Mouse (Mus musculus) forebrain, embryonic 15.5 days (tissue): ENCODE measurements around the gene Hfe2. TPM values are rescaled to one million over a fixed set of nuclear protein-coding genes. Genes with fewer than 3 reads are reported as not detected.
"Not testable (repeated sequence)": the region's sequence is repeated elsewhere in the genome, so short reads cannot be mapped to it uniquely, and the experiment has no call there.

Experiments
- ATAC-seq: fragments of 200-750 bp; cut with Nextera tagmentation; replicated peaks from 2 replicates; pipeline ENCODE4 v1.8.0; 2017; ENCODE audit warnings: mild to moderate bottlenecking, moderate TSS enrichment, moderate library complexity
- H3K27ac ChIP-seq: fragments of 300-500 bp; sonication (generic); replicated peaks from 2 replicates; pipeline ENCODE4 v1.5.1; 2015; ENCODE audit warnings: mild to moderate bottlenecking, inconsistent platforms
- H3K27me3 ChIP-seq: fragments of 300-500 bp; sonication (generic); 2 replicates; pipeline ENCODE4 v1.6.1; 2015; ENCODE audit warnings: inconsistent platforms
- H3K36me3 ChIP-seq: fragments of 300-500 bp; sonication (generic); 2 replicates; pipeline ENCODE4 v1.6.1; 2015; ENCODE audit warnings: mild to moderate bottlenecking, inconsistent platforms
- H3K4me1 ChIP-seq: fragments of 300-500 bp; sonication (generic); 2 replicates; pipeline ENCODE4 v1.6.1; 2015; ENCODE audit warnings: inconsistent platforms
- H3K4me2 ChIP-seq: fragments of 300-500 bp; sonication (generic); replicated peaks from 2 replicates; pipeline ENCODE4 v1.6.1; 2015; ENCODE audit warnings: mild to moderate bottlenecking, inconsistent platforms
- H3K4me3 ChIP-seq: fragments of 300-500 bp; sonication (generic); 2 replicates; pipeline ENCODE4 v1.5.1; 2015; ENCODE audit warnings: mild to moderate bottlenecking, inconsistent platforms
- H3K9ac ChIP-seq: fragments of 300-500 bp; sonication (generic); replicated peaks from 2 replicates; pipeline ENCODE4 v1.6.1; 2015; ENCODE audit warnings: mild to moderate bottlenecking, inconsistent platforms
- H3K9me3 ChIP-seq: fragments of 300-500 bp; sonication (generic); 2 replicates; pipeline ENCODE4 v1.6.1; 2016; ENCODE audit warnings: inconsistent platforms
- WGBS: fragments of 180-500 bp; shearing (Covaris S2); methylation state at CpG from one replicate; pipeline ENCODE4 v1.1.7; 2015; ENCODE audit warnings: mixed read lengths; 5-methylcytosine and 5-hydroxymethylcytosine counted together
- polyA plus RNA-seq: library from polyadenylated mRNA; unstranded; fragments of >200 nt; fragmentation: Nextera tagmentation; extraction: Ambion mirVana; gene quantifications from 2 replicates; pipeline ENCODE4 v1.2.1, GENCODE M21; 2015

Hfe2 gene
- polyA plus RNA-seq, result 0.43 and 0.82 TPM in 2 replicates

DNA sequence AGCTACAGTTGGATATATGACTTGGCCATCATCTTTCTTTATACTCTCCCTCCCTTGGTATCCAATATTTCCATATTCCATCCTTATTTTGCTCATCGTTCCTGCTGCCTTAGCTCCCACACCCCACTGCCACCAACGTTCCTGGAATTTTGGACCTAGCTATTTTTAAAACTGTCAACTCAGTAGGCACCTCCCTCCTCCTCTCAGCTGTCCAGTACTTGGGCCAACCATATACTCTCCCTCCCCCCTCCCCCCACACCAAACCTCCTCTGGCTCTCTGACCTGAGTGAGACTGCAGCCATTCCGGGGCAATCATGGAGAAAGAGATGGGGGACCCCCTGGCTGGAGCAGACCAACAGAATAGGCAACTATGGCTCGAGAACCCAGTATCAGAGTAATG lies at the start of gene Hfe2:
Gene Hfe2, plus strand, starts transcription at position 259 of the 400 bp plus-strand sequence.
- Histone ChIP-seq H3K4me3 (no peak within 1 kb of the TSS), H3K27me3 (peaks cover 20% of the 10 kb centered on the region), H3K36me3 (no peaks in the 10 kb centered on the region), H3K4me1 (peaks cover 7% of the 10 kb centered on the region), H3K9me3 (no peaks in the 10 kb centered on the region), H3K27ac (no peak within 1 kb of the TSS), H3K4me2 (no peak within 1 kb of the TSS), H3K9ac (no peak within 1 kb of the TSS)
- 84% methylated on average over 4 of the region's 4 CpGs for WGBS
- no peak for ATAC-seq

DNA sequence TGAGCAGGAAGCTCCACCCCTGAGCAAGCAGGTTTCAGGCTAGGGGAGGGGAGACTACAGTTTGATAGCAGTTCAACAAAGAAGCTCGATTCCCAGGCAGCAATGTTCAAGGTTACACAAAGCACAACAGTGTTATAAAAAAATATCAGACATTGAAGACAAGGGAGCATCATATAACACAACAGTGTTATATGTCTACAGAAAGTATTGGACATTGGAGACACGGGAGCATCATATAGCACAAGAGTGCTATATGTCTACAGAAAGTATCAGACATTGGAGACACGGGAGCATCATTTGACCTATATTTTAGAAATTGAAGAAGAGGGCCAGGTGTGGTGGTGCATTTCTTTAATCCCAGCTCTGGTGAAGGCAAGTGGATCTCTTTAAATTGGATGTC lies 47.9 kb upstream of the Hfe2 start:
- Histone ChIP-seq H3K27me3 (peaks cover 54% of the 10 kb centered on the region), H3K9ac (no peak overlapping the region), H3K9me3 (no peaks in the 10 kb centered on the region; the same call in 1 of the 2 replicates), H3K36me3 (no peaks in the 10 kb centered on the region), H3K4me1 (peaks cover 8% of the 10 kb centered on the region), H3K4me2 (no peak overlapping the region), H3K4me3 (no peak overlapping the region), H3K27ac (no peak overlapping the region)
- no peak for ATAC-seq
- WGBS, result 46% methylated on average over 3 of the region's 3 CpGs

DNA sequence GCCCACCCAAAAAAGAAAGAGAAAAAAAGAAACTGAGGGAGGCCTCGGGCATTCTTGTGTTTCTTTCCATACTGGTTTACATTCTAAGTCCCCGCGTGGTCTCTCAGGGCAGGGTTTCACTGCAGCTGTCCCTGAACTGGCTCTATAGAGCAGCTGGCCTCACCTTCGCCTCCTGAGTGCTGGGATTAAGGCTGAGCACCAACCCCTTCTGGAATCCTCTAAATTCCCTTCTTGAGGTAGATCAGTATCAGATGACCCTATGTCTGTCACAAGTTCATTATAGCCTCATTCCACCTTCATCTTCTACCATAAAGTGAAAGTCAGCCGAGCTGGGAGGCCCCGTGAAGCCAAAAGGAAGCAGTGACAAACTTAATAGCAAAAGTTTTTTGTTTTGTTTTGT lies 47.4 kb upstream of the Hfe2 start:
- no peak for ATAC-seq

DNA sequence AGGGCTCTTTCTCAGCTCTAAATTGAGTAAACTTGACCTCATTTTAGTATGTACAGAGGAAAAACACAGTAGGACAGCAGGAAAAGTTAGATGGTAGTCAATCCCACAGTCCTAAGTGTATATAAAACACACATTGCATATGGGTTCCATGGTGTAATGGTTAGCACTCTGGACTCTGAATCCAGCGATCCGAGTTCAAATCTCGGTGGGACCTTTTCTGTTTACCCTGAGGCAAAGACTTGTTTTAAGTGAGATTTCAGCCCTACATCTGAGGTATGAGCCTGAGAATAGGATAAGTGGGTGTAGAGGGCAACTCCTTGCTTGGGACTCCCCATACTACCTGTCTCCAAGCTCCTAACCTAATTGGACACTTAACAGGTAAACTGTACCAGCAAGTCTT lies 45.7 kb upstream of the Hfe2 start:
- H3K27ac ChIP-seq, result no peak overlapping the region
- H3K4me2 ChIP-seq, result no peak overlapping the region
- H3K9me3 ChIP-seq, result no peaks in the 10 kb centered on the region
- H3K4me3 ChIP-seq, result no peak overlapping the region
- peaks cover 8% of the 10 kb centered on the region for H3K4me1 ChIP-seq
- no peak for ATAC-seq
- WGBS, result 36% methylated on average over 3 of the region's 3 CpGs
- H3K27me3 ChIP-seq, result peaks cover 34% of the 10 kb centered on the region
- H3K9ac ChIP-seq, result no peak overlapping the region
- no peaks in the 10 kb centered on the region for H3K36me3 ChIP-seq

More for the DNA sequence above, 47.4 kb upstream of the Hfe2 start:
- Histone ChIP-seq H3K9ac (no peak overlapping the region), H3K36me3 (no peaks in the 10 kb centered on the region), H3K4me3 (no peak overlapping the region), H3K9me3 (no peaks in the 10 kb centered on the region; the same call in 1 of the 2 replicates), H3K4me2 (no peak overlapping the region), H3K27ac (no peak overlapping the region), H3K27me3 (peaks cover 50% of the 10 kb centered on the region), H3K4me1 (peaks cover 8% of the 10 kb centered on the region)
- 71% methylated on average over 6 of the region's 6 CpGs for WGBS

DNA sequence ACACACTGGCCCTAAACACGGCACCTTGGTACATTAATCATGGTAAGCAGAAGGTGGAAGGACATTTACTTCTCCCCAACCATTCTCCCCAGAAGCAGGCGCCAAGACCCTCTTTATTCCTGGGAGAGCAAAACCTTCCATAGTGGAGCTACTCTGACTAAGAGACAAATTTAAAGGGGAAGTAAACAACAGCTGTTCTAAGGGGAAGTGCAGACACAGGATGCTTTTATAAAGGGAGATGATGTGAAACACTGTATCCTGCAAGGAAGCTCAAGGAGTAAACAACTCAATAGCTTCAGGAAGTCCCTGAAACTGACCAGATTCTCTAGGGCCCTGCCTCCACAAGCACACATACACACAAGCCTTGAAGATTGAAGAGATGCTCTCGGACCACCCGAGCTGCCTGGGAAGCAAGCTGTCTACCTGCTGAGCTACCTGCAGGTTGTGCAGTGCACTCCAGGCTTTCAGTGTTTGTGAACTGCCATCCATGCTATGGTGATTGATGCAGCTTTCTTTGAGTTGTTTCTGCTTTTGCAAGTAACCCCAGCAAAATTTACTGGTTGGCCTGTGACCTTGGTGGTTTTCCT lies 44.2 kb upstream of the Hfe2 start:
- WGBS, result 88% methylated on average over 4 of the region's 4 CpGs
- Histone ChIP-seq H3K4me2 (no peak overlapping the region), H3K4me1 (no peaks in the 10 kb centered on the region), H3K27me3 (peaks cover 28% of the 10 kb centered on the region), H3K9me3 (no peaks in the 10 kb centered on the region), H3K4me3 (no peak overlapping the region), H3K36me3 (no peaks in the 10 kb centered on the region), H3K27ac (no peak overlapping the region), H3K9ac (no peak overlapping the region)
- ATAC-seq, result no peak

DNA sequence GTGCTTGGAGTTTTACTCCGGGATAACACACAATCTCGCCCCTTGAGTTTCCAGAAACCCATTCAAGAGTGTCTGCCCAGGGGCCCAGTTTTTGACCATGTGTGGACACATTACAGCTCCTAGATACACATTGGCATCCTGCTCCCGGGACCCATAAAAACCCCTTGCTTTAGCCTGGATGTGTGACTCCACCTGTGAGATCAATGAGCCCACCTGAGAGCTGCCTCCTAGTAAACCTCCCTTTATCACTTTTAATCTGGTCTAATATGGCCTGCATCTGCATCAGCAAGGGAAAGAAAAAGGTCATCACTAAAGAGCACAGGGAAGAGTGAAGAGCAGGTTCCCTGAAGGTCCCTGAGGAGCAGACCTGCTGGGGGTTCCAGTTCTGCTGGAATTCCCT lies 43.1 kb upstream of the Hfe2 start:
- Histone ChIP-seq H3K27me3 (peaks cover 20% of the 10 kb centered on the region), H3K4me2 (no peak overlapping the region), H3K9me3 (no peaks in the 10 kb centered on the region), H3K4me3 (no peak overlapping the region), H3K36me3 (no peaks in the 10 kb centered on the region), H3K27ac (no peak overlapping the region), H3K4me1 (no peaks in the 10 kb centered on the region), H3K9ac (no peak overlapping the region)
- no peak for ATAC-seq
- 90% methylated on average over 3 of the region's 3 CpGs for WGBS

DNA sequence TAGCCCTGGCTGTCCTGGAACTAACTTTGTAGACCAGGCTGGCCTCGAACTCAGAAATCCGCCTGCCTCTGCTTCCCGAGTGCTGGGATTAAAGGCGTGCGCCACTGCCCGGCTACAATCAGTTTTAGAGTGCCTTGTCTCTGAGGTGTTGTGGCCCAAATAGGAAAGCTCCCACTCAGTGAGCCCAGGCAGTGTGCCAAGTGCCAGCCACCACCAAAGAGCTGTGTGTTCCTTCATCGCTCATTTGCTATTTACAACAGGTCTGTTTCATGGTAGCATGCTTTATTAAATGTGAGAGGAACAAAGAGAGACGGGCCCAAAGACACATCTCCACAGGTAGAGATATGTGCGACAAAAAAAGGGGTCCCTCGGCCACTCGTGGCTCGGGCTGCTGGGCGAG lies 42.5 kb upstream of the Hfe2 start:
- no peak overlapping the region for H3K4me2 ChIP-seq
- no peak overlapping the region for H3K9ac ChIP-seq
- H3K9me3 ChIP-seq, result no peaks in the 10 kb centered on the region
- H3K36me3 ChIP-seq, result no peaks in the 10 kb centered on the region
- ATAC-seq, result no peak
- peaks cover 3% of the 10 kb centered on the region; the same call in 1 of the 2 replicates for H3K4me1 ChIP-seq
- no peak overlapping the region for H3K4me3 ChIP-seq
- no peak overlapping the region for H3K27ac ChIP-seq
- 86% methylated on average over 13 of the region's 13 CpGs for WGBS
- H3K27me3 ChIP-seq, result peaks cover 14% of the 10 kb centered on the region

DNA sequence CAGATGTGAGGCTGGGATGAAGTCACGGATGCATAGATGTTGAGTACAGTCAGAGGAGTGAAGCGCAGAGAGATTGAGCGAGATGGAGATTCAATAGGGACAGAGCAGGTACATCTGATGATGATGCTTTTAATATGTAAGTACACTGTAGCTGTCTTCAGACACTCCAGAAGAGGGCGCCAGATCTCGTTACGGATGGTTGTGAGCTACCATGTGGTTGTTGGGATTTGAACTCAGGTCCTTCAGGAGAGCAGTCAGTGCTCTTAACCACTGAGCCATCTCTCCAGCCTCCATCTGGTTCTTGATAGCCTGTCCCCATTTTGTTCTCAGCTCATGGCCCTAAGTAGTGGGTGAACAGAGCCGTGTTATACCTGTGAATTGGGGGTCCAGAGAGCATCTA lies 41.9 kb upstream of the Hfe2 start:
- not testable (repeated sequence) for H3K9me3 ChIP-seq, ATAC-seq, H3K9ac ChIP-seq, H3K27me3 ChIP-seq, H3K4me1 ChIP-seq, H3K4me2 ChIP-seq, H3K4me3 ChIP-seq, H3K27ac ChIP-seq, H3K36me3 ChIP-seq
- WGBS, result 60% methylated on average over 7 of the region's 7 CpGs

DNA sequence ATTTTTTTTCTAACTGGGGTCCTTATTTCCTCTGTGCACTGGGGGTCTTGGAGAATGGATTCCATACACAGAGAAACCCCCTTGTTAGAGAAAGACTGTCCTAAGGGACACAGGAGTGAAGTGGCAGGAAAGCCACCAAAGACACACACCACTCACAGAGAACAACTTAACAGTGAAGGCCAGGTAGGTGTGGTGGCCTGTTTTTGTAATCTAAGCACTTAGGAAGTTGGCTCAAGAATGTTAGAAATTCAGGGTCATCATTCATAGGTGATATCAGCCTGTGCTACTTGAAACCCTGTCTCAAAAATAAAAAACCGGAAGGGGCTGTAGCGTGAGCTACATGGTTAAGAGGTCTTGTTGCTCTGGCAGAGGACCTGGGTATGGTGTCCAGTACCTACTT lies 41.0 kb upstream of the Hfe2 start:
- peaks cover 6% of the 10 kb centered on the region; the same call in 1 of the 2 replicates for H3K27me3 ChIP-seq
- H3K4me3 ChIP-seq, result no peak overlapping the region
- no peak for ATAC-seq
- H3K4me2 ChIP-seq, result no peak overlapping the region
- peaks cover 3% of the 10 kb centered on the region; the same call in 1 of the 2 replicates for H3K4me1 ChIP-seq
- no peaks in the 10 kb centered on the region for H3K9me3 ChIP-seq
- H3K27ac ChIP-seq, result no peak overlapping the region
- no peaks in the 10 kb centered on the region for H3K36me3 ChIP-seq
- no peak overlapping the region for H3K9ac ChIP-seq
- 96% methylated on average over 2 of the region's 2 CpGs for WGBS

DNA sequence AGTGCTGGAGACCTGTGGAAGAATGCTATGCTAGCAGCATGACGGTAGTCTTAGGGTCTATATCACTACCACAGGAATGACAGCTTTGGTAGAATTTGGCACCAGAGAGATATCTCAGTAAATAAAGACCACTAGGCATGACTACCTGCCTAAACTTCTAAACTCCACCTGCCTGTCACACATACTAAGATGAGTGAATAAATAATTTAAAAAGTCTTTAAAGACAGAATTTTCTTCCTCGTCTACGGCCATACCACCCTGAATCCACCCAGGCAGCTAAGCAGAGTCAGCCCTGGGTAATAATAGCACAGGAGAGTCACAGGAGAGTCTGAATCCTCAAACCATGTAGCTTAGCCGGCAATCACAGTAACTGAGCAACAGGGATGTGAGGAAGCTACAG lies 40.1 kb upstream of the Hfe2 start:
- 70% methylated on average over 4 of the region's 4 CpGs for WGBS
- H3K27me3 ChIP-seq, result peaks cover 3% of the 10 kb centered on the region; the same call in 1 of the 2 replicates
- no peak overlapping the region for H3K27ac ChIP-seq
- H3K36me3 ChIP-seq, result no peaks in the 10 kb centered on the region
- no peaks in the 10 kb centered on the region for H3K9me3 ChIP-seq
- no peak overlapping the region for H3K9ac ChIP-seq
- ATAC-seq, result no peak
- H3K4me2 ChIP-seq, result no peak overlapping the region
- no peak overlapping the region for H3K4me3 ChIP-seq
- peaks cover 3% of the 10 kb centered on the region; the same call in 1 of the 2 replicates for H3K4me1 ChIP-seq

DNA sequence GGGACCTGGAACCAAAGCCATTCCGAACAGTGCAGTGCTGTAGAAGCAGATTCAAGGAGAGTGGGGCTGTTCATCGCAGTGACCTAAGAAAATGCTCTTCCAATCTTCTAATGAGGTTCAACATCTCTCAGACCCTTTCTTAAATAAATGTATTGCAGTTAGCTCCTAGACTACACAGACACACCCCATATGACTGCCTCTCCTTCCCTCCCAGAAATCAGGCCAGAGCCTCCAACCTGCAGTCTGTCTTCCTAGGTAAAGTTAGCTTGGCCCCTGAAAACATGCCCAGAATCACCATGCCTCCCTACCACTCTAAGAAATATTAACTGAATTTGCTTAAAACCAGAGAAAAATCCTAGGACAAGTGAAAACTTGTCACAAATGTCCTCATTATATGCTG lies 39.6 kb upstream of the Hfe2 start:
- Histone ChIP-seq H3K36me3 (no peaks in the 10 kb centered on the region), H3K4me1 (peaks cover 3% of the 10 kb centered on the region; the same call in 1 of the 2 replicates), H3K4me3 (no peak overlapping the region), H3K4me2 (no peak overlapping the region), H3K27ac (no peak overlapping the region), H3K9ac (no peak overlapping the region), H3K27me3 (peaks cover 3% of the 10 kb centered on the region; the same call in 1 of the 2 replicates), H3K9me3 (no peaks in the 10 kb centered on the region)
- ATAC-seq, result no peak
- 70% methylated on average over 2 of the region's 2 CpGs for WGBS

DNA sequence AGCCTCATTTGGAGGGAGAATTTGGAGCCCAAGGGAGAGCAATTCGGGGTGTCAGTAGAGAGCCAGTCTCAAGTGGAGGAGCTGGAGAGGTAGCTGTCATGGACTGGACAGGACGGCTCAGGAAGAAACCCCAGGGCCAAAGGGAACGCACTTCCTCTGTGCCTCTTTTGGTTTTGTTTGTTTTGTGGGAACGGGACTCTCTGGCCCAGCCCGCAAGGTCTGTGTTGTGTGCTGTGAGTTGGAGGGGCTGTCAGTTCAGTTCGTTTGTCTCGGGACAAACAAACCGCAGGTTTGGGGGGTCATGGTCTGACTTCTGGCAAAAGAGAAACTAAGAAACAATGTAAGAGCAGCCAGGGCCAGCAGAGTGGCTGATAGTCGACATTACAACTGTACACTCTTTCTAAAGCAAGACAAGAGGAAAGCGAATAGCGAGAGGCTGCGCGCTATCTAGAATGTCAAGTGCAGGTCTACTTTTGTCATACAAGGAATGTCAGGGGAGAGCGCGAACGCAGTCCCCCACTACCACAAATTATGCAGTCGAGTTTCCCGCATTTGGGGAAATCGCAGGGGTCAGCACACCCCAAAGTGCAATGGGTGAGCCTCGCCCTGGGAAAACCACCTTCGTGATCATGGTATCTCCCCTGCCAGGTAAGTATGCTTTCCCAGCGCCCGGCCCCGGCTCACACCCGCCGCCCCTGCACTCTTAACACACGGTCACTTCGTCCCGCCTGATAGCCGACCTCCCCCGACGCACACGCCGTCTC lies 38.7 kb upstream of the Hfe2 start:
- H3K9ac ChIP-seq, H3K9me3 ChIP-seq, H3K27ac ChIP-seq, H3K4me3 ChIP-seq, H3K36me3 ChIP-seq, H3K4me2 ChIP-seq, H3K4me1 ChIP-seq, H3K27me3 ChIP-seq: not testable (repeated sequence)
- 3% methylated on average over 5 of the region's 34 CpGs for WGBS
- ATAC-seq, result peak; percentile 33
